Mouse (Mus musculus): ENCODE data around the gene Ccdc121. TPM values are rescaled to one million over a fixed set of nuclear protein-coding genes. Genes with fewer than 3 reads are reported as not detected.
"Not testable (repeated sequence)": the region's sequence is repeated elsewhere in the genome, so short reads cannot be mapped to it uniquely, and the experiment has no call there.

The Ccdc121 gene
- total RNA-seq, 2 experiments from 2014 or later, result not detected

- DNase-seq, result no peak
- intact Hi-C loops (cut with DNase I), result no loop called here
These were observed 1.3 kb upstream of the Ccdc121 start for GRCm38 (mm10) chr1:181512430-181513129.

GRCm38 (mm10) chr1:181510855-181511254, 396 bp downstream of the Ccdc121 start:
- DNase-seq; intact Hi-C loops (cut with DNase I): not testable (repeated sequence)

- peak in 1 of 2 experiments; percentile 5 for DNase-seq
- intact Hi-C loops (cut with DNase I), result no loop called here
These were observed 5.9 kb downstream of the Ccdc121 start for GRCm38 (mm10) chr1:181505367-181505766.

GRCm38 (mm10) chr1:181503471-181503870, 7.8 kb downstream of the Ccdc121 start:
- intact Hi-C loops (cut with DNase I), result no loop called here
- DNase-seq, result no peak

GRCm38 (mm10) chr1:181484696-181485095, 26.6 kb downstream of the Ccdc121 start:
- no peak for DNase-seq
- intact Hi-C loops (cut with DNase I), result no loop called here

- intact Hi-C loops (cut with DNase I), result no loop called here
These were observed 34.7 kb downstream of the Ccdc121 start for GRCm38 (mm10) chr1:181476557-181476956.

GRCm38 (mm10) chr1:181476141-181476540, 35.1 kb downstream of the Ccdc121 start:
- intact Hi-C loops (cut with DNase I), result no loop called here
- DNase-seq, result peak; percentile 40 to 50

More at GRCm38 (mm10) chr1:181476557-181476956, 34.7 kb downstream of the Ccdc121 start:
- DNase-seq, result no peak

GRCm38 (mm10) chr1:181469415-181469814, 41.8 kb downstream of the Ccdc121 start:
- DNase-seq, result no peak
- intact Hi-C loops (cut with DNase I), result loop anchor here (5.0 kb wide), 1 partner anchor 78 kb away; no protein-coding TSS in a partner anchor

GRCm38 (mm10) chr1:181467321-181467670, 44.0 kb downstream of the Ccdc121 start:
- DNase-seq, result no peak
- intact Hi-C loops (cut with DNase I), result loop anchor here (5.0 kb wide), 1 partner anchor 80 kb away; no protein-coding TSS in a partner anchor

- DNase-seq, result peak; percentile 36 to 42
- intact Hi-C loops (cut with DNase I), result loop anchor here (5.0 kb wide), 1 partner anchor 81 kb away; no protein-coding TSS in a partner anchor
These were observed 44.5 kb downstream of the Ccdc121 start for GRCm38 (mm10) chr1:181466601-181467320.

GRCm38 (mm10) chr1:181466040-181466439, 45.2 kb downstream of the Ccdc121 start:
- intact Hi-C loops (cut with DNase I), result loop anchor here (5.0 kb wide), 1 partner anchor 81 kb away; no protein-coding TSS in a partner anchor

GRCm38 (mm10) chr1:181465027-181465426, 46.2 kb downstream of the Ccdc121 start:
- intact Hi-C loops (cut with DNase I), result loop anchor here (5.0 kb wide), 1 partner anchor 82 kb away; no protein-coding TSS in a partner anchor
- no peak for DNase-seq

More at GRCm38 (mm10) chr1:181466040-181466439, 45.2 kb downstream of the Ccdc121 start:
- no peak for DNase-seq

GRCm38 (mm10) chr1:181462906-181463179, 48.4 kb downstream of the Ccdc121 start:
- intact Hi-C loops (cut with DNase I), result no loop called here
- no peak for DNase-seq

- no peak for DNase-seq
- intact Hi-C loops (cut with DNase I), result no loop called here
These were observed 49.0 kb downstream of the Ccdc121 start for GRCm38 (mm10) chr1:181462051-181462905.

GRCm38 (mm10) chr1:181461484-181461883, 49.8 kb downstream of the Ccdc121 start:
- DNase-seq, result peak in 1 of 2 experiments; percentile 34
- intact Hi-C loops (cut with DNase I), result no loop called here

- DNase-seq, result no peak
- intact Hi-C loops (cut with DNase I), result no loop called here
These were observed 51.0 kb downstream of the Ccdc121 start for GRCm38 (mm10) chr1:181460283-181460682.

Other genes with a start within 250 kb of the Ccdc121 start
- gene Cnih3, start 158.8 kb downstream of the Ccdc121 start, total RNA-seq (2021), result not detected
- not detected for gene Dnah14, start 65.1 kb upstream of the Ccdc121 start, total RNA-seq (2021)